Mouse (Mus musculus): ENCODE data around the gene Il12a.

GRCm38 (mm10) chr3:68691938-68692599 lies 1.6 kb downstream of the Il12a start:
- TF ChIP-seq CTCF (IDR thresholded peaks at IDR 0.05; ENCODE audit: insufficient read depth, low read length) (no peak), POLR2A (IDR thresholded peaks at IDR 0.05; ENCODE audit: borderline replicate concordance, extremely low read depth, low read depth, low read length) (no peak)

Measured in lung, adult 2 months (tissue).